Comparison of ENCODE assay signal across 8 mouse cellular contexts in genomic region chr7:142060931-142061565, GRCm38 (mm10). TPM values are rescaled to one million over a fixed set of nuclear protein-coding genes. Genes with fewer than 3 reads are reported as not detected.
A peak's percentile ranks its signal among the peaks of the same experiment; 100 is the strongest.
DNase-seq lines count a peak whose midpoint lies in the region; ATAC-seq lines count a peak whose summit lies in the region.

TSS of gene Mob2 (minus strand) at chr7:142061065.

- WGBS in embryonic facial prominence, embryonic 13.5 days = under 1% methylated on average over 46 of the region's 49 CpGs
- under 1% methylated on average over 49 of the region's 49 CpGs for WGBS in limb, embryonic 10.5 days
- under 1% methylated on average over 49 of the region's 49 CpGs for WGBS in midbrain, embryonic 12.5 days

- DNase-seq in 3134 (ENCODE audit: extremely low read depth, insufficient read length, low spot score) = peak; percentile 82
- peak; percentile 95 to 97 for DNase-seq in adrenal gland, postnatal 36 days
- peak; percentile 94 to 95 for DNase-seq in heart, adult 18-20 months
- peak; percentile 94 for DNase-seq in kidney, adult 18-20 months
- peak; percentile 96 for DNase-seq in limb, embryonic 10.5 days (ENCODE audit: low spot score)
- peak; percentile 73 for DNase-seq in skeletal muscle tissue, adult 2 months (ENCODE audit: low read depth, low spot score)

- peaks cover 20% of the 10 kb centered on the region for H3K4me1 ChIP-seq in embryonic facial prominence, embryonic 13.5 days
- peaks cover 19% of the 10 kb centered on the region for H3K4me1 ChIP-seq in limb, embryonic 10.5 days
- peaks cover 22% of the 10 kb centered on the region for H3K4me1 ChIP-seq in midbrain, embryonic 12.5 days

- H3K27ac ChIP-seq in embryonic facial prominence, embryonic 13.5 days = peak within 1 kb of the TSS; percentile 73
- peak within 1 kb of the TSS; percentile 90 for H3K27ac ChIP-seq in limb, embryonic 10.5 days
- H3K27ac ChIP-seq in midbrain, embryonic 12.5 days (replicated peaks) = peak within 1 kb of the TSS; percentile 75

- no peaks in the 10 kb centered on the region; the same call in 1 of the 2 replicates for H3K27me3 ChIP-seq in embryonic facial prominence, embryonic 13.5 days
- no peaks in the 10 kb centered on the region for H3K27me3 ChIP-seq in limb, embryonic 10.5 days (ENCODE audit: low read depth, poor library complexity, severe bottlenecking)
- no peaks in the 10 kb centered on the region; the same call in 1 of the 2 replicates for H3K27me3 ChIP-seq in midbrain, embryonic 12.5 days

- H3K9ac ChIP-seq in embryonic facial prominence, embryonic 13.5 days = peak within 1 kb of the TSS; percentile 97
- peak within 1 kb of the TSS; percentile 90 for H3K9ac ChIP-seq in midbrain, embryonic 12.5 days (replicated peaks)

- peak; percentile 90 for ATAC-seq in embryonic facial prominence, embryonic 13.5 days (ENCODE audit: insufficient number of reproducible peaks, insufficient read depth, low FRiP score, low TSS enrichment, low read depth)
- ATAC-seq in midbrain, embryonic 12.5 days (ENCODE audit: low FRiP score, low read depth) = peak; percentile 94

- no peaks in the 10 kb centered on the region for H3K9me3 ChIP-seq in embryonic facial prominence, embryonic 13.5 days
- no peaks in the 10 kb centered on the region for H3K9me3 ChIP-seq in limb, embryonic 10.5 days (replicated peaks)
- H3K9me3 ChIP-seq in midbrain, embryonic 12.5 days = no peaks in the 10 kb centered on the region

- H3K4me3 ChIP-seq in embryonic facial prominence, embryonic 13.5 days = peak within 1 kb of the TSS; percentile 99
- peak within 1 kb of the TSS; percentile 94 for H3K4me3 ChIP-seq in limb, embryonic 10.5 days
- peak within 1 kb of the TSS; percentile 97 for H3K4me3 ChIP-seq in midbrain, embryonic 12.5 days

- 0 out of 2 replicates have a peak, but pooled peaks cover 11% of the 10 kb centered on the region for H3K36me3 ChIP-seq in embryonic facial prominence, embryonic 13.5 days
- peaks cover 10% of the 10 kb centered on the region for H3K36me3 ChIP-seq in limb, embryonic 10.5 days
- H3K36me3 ChIP-seq in midbrain, embryonic 12.5 days = no peaks in the 10 kb centered on the region

- H3K4me2 ChIP-seq in embryonic facial prominence, embryonic 13.5 days = peak within 1 kb of the TSS; percentile 80
- peak within 1 kb of the TSS; percentile 97 for H3K4me2 ChIP-seq in midbrain, embryonic 12.5 days (replicated peaks)

RNA-seq across cellular contexts. Expression of gene Mob2, which starts in this region (rescaled TPM):
- total RNA-seq in adrenal gland, postnatal 36 days (2021) = 10 to 100 TPM; 48.1 to 58.4 TPM
- polyA plus RNA-seq in embryonic facial prominence, embryonic 13.5 days (2015; fragmentation: Nextera tagmentation; extraction: Ambion mirVana) = 66.1 and 69.2 TPM in 2 replicates
- 10 to 100 TPM; 45.7 to 51.1 TPM for total RNA-seq in heart, adult 18-20 months (2021)
- 67.8 and 74.4 TPM in 2 replicates for polyA plus RNA-seq in limb, embryonic 10.5 days (2016; fragmentation: Nextera tagmentation; extraction: Ambion mirVana)
- polyA plus RNA-seq in midbrain, embryonic 12.5 days (2016; fragmentation: Nextera tagmentation; extraction: Ambion mirVana) = 50.6 and 50.9 TPM in 2 replicates

Comparison
In these comparisons a context has a peak if more than half of its experiments do, and no peak if none do; other contexts are left out.
1. Peak in every context shown above with its lines: DNase-seq, ATAC-seq, H3K4me3 ChIP-seq and H3K27ac ChIP-seq.